Mouse (Mus musculus): ENCODE measurements around the gene Spef1. TPM values are rescaled to one million over a fixed set of nuclear protein-coding genes. Genes with fewer than 3 reads are reported as not detected.
A peak's percentile ranks its signal among the peaks of the same experiment; 100 is the strongest.

Gene Spef1
- polyA plus RNA-seq, 1 experiment from 2014 or later = 10.9 TPM

DNA sequence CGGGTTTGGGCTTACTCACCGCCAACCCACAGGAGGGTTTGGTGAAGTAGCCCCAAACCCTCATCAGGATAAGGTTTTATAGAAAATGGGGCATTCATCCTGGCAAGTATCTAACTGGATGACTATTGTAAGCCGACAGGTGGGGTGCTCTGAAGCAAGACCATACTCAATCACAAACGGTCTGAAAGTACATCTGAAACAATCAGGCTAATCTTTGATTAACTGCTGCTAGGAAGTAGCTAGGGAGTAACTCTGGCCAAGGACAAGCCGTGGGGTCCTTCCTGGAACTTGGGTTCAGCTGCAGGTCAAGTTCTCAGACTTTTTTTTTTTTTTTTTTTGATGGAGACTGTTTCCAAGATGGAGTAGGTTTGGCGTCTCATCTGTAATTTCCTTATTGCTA is 19.1 kb downstream of the Spef1 start:
- Histone ChIP-seq H3K4me2 (no peak overlapping the region), H3K27ac (replicated peaks) (no peak overlapping the region), H3K4me1 (replicated peaks) (0 out of 2 replicates have a peak, but pooled peaks cover 6% of the 10 kb centered on the region), H3K9ac (no peak overlapping the region), H3K36me3 (0 out of 2 replicates have a peak, but pooled peaks cover 2% of the 10 kb centered on the region), H3K4me3 (no peak overlapping the region), H3K27me3 (peaks cover 16% of the 10 kb centered on the region), H3K9me3 (no peaks in the 10 kb centered on the region)
- 85% methylated on average over 6 of the region's 6 CpGs for WGBS
- no peak for ATAC-seq (ENCODE audit: low FRiP score, low read depth)

DNA sequence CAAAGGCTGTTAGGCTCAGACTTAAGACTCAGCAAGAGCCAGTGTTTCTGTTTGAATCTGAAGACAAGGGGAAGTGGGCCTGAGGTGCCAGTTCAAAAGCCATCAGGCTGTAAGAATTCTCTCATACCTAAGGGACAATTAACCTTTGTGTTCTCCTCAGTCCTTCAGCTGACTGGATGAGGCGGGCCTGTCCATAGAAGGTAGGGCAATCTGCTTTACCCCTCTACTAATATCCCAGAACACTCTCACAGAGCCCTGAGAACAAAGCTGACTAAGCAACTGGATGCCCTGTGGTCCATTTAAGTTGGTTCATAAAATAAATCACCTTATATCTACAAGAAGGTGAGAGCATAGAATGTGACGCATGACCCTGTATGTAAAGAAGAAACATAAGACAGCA is 20.9 kb downstream of the Spef1 start:
- WGBS = 95% methylated on average over 2 of the region's 2 CpGs
- 0 out of 2 replicates have a peak, but pooled peaks cover 2% of the 10 kb centered on the region for H3K36me3 ChIP-seq
- H3K9me3 ChIP-seq = no peaks in the 10 kb centered on the region
- no peak overlapping the region for H3K9ac ChIP-seq
- H3K4me2 ChIP-seq = no peak overlapping the region
- H3K4me1 ChIP-seq (replicated peaks) = peaks cover 2% of the 10 kb centered on the region; the same call in 1 of the 2 replicates
- no peak overlapping the region for H3K4me3 ChIP-seq
- no peaks in the 10 kb centered on the region for H3K27me3 ChIP-seq
- H3K27ac ChIP-seq (replicated peaks) = no peak overlapping the region
- no peak for ATAC-seq (ENCODE audit: low FRiP score, low read depth)

DNA sequence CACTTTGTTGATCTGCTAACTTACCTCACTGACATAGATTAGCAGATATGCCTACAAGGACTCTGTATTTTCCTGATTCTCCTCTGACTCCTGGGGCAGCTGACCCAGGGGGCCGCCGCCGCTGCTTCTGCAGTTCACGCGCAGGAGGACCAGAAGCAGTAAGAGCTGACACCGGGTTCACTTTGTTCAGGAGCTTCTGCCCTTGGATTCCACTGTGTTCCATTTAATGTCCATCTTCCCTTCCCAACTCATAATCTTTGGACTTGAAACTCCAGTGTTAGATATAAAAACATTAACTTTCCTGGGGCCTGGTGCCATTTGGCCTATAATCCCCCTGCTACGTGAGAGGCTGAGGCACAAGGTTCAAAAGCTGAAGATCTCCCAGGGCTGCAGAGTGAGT is 23.2 kb downstream of the Spef1 start:
- 73% methylated on average over 7 of the region's 7 CpGs for WGBS
- H3K4me1 ChIP-seq (replicated peaks) = peaks cover 12% of the 10 kb centered on the region

DNA sequence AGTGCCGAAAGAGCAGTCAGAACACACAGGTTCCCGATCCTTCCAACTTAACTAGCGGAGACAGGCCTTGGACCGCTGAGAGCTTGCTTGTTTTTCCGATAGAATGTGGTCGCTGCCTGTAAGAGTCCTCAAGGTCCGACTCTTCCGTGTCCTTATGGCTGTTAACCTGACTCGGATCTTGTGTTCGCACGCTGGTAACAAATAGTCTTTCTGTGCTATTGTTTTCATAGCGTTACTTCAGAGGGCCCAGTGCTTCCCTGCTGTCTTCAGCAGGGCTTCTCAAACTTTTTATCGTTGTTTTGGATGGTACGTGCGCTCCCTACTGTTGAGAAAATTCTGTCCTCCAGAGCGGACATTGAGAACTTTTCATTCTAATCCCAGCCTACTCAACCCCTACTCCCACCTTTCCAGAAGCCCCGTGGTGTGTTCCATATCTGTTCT is 26.4 kb downstream of the Spef1 start:
- no peak for ATAC-seq (ENCODE audit: low FRiP score, low read depth)
- 2% methylated on average over 17 of the region's 17 CpGs for WGBS

More for the DNA sequence above, 23.2 kb downstream of the Spef1 start:
- ATAC-seq (ENCODE audit: low FRiP score, low read depth) = no peak
- Histone ChIP-seq H3K9ac (no peak overlapping the region), H3K27me3 (no peaks in the 10 kb centered on the region), H3K27ac (replicated peaks) (no peak overlapping the region), H3K4me2 (no peak overlapping the region), H3K36me3 (no peaks in the 10 kb centered on the region), H3K9me3 (no peaks in the 10 kb centered on the region), H3K4me3 (no peak overlapping the region)

DNA sequence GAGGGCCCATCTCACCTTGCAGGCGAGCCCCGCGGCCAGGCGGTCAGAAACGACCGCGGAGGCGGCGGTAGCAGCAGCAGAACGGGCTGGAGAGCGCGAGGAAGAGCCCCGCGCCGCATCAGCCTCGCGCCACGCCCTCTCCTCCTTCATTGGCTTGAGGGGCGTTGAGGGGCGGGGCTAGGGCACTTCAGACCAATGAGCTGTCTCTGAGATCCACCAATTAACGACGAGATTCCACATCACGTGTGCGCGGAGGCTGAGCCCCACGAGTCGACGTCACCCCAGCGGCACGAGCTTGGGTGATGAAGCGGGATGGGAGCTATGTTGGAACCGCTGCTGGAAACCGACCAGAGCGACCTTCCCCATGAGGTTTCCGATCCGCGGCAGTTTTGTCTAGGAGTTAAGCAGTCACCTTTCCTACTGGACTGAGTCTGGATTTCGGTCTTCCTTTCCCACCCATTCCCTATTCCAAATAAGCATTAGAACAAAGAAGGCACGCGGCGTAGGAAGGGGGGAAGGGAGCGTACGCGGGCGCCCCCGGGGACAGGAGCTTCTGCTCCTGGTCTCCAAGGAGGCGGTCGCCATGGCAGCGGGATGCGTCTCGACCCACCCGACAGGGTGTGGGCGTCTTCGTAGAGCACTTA is 27.0 kb downstream of the Spef1 start, which contains the start of gene 1700037H04Rik:
1700037H04Rik (minus strand) TSS at position 144 of the 644 bp plus-strand sequence.
- H3K4me2 ChIP-seq = peak within 1 kb of the TSS; percentile 76
- peak within 1 kb of the TSS; percentile 69 for H3K4me3 ChIP-seq
- peak within 1 kb of the TSS; percentile 93 for H3K27ac ChIP-seq (replicated peaks)
- no peaks in the 10 kb centered on the region for H3K9me3 ChIP-seq
- no peaks in the 10 kb centered on the region for H3K27me3 ChIP-seq
- WGBS = under 1% methylated on average over 54 of the region's 54 CpGs
- no peaks in the 10 kb centered on the region for H3K36me3 ChIP-seq
- peak within 1 kb of the TSS; percentile 74 for H3K9ac ChIP-seq
- ATAC-seq (ENCODE audit: low FRiP score, low read depth) = peak; percentile 97
- H3K4me1 ChIP-seq (replicated peaks) = peaks cover 30% of the 10 kb centered on the region

More for the DNA sequence above, 26.4 kb downstream of the Spef1 start:
- Histone ChIP-seq H3K4me2 (peak overlapping the region; percentile 76), H3K9me3 (no peaks in the 10 kb centered on the region), H3K27ac (replicated peaks) (peak overlapping the region; percentile 93), H3K4me3 (peak overlapping the region; percentile 69), H3K4me1 (replicated peaks) (peaks cover 30% of the 10 kb centered on the region), H3K9ac (peak overlapping the region; percentile 56), H3K27me3 (no peaks in the 10 kb centered on the region), H3K36me3 (no peaks in the 10 kb centered on the region)

DNA sequence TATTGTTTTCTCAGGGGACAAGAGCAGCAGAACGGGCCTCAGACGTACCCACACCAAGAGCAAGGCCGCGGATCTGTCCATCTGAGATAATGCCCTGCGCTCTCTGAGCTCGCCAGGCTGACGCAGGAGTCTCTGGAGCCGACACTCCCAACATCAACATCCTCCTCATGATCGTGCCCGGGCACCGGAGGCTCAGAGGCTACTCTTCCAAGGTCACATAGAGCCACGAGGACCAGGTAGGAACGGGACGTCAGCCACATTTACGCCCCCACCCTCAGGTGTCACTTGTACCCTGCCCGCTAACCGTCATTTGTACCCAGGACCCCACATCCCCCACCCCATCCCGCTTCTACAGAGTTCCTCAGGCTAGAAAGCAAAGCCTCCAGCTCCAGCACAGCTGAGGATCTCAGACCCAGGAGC is 27.6 kb downstream of the Spef1 start:
- no peaks in the 10 kb centered on the region for H3K36me3 ChIP-seq
- WGBS = 0% methylated on average over 18 of the region's 18 CpGs

DNA sequence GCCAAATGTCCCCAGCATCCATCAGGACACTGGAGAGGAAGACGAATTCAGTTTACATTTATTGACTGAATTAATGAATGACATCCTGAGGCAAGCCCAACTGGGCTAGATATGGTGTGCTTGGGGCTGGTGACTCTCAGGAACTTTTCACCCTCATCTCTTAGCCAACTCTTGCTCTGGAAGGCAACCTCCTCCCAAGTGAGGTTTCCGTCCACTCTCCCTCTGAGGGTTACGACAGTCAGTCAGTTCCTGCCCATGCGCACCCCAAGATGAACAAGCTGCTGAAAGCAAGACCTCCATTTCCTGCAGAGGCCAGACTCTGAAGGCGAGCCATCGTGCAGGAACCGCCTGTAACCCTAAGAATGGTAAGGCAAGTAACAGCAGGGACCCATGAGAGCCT is 30.1 kb downstream of the Spef1 start:
- Histone ChIP-seq H3K9me3 (no peaks in the 10 kb centered on the region), H3K27me3 (no peaks in the 10 kb centered on the region), H3K36me3 (no peaks in the 10 kb centered on the region), H3K4me2 (no peak overlapping the region), H3K27ac (replicated peaks) (no peak overlapping the region), H3K9ac (no peak overlapping the region), H3K4me1 (replicated peaks) (peaks cover 30% of the 10 kb centered on the region), H3K4me3 (no peak overlapping the region)
- WGBS = 93% methylated on average over 7 of the region's 7 CpGs
- no peak for ATAC-seq (ENCODE audit: low FRiP score, low read depth)

More for the DNA sequence above, 27.6 kb downstream of the Spef1 start:
- Histone ChIP-seq H3K27ac (replicated peaks) (peak overlapping the region; percentile 93), H3K9me3 (no peaks in the 10 kb centered on the region), H3K4me1 (replicated peaks) (peaks cover 30% of the 10 kb centered on the region), H3K27me3 (no peaks in the 10 kb centered on the region), H3K9ac (peak overlapping the region; percentile 74), H3K4me3 (peak overlapping the region; percentile 69), H3K4me2 (peak overlapping the region; percentile 76)
- ATAC-seq (ENCODE audit: low FRiP score, low read depth) = peak; percentile 80

DNA sequence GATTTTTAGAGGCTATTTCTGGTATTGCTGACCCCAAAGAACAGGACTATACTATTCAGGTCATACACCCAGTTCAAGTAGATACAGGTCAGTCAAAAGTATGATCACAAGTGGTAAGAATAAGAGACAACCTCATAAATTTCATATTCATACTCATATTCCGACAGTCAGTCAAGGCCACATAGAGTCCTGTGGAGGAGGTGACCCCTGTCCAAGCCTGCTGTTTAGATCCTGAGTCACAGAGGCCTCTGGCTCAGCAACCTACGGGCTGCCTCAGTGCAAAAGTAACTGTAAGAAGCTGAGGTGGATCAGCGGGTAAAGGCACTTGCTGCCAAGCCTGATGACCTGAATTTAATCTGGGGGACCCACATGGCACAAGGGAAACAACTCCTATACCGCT is 33.0 kb downstream of the Spef1 start:
- Histone ChIP-seq H3K27me3 (no peaks in the 10 kb centered on the region), H3K4me3 (no peak overlapping the region), H3K27ac (replicated peaks) (no peak overlapping the region), H3K36me3 (peaks cover 16% of the 10 kb centered on the region), H3K9ac (no peak overlapping the region), H3K9me3 (no peaks in the 10 kb centered on the region), H3K4me1 (replicated peaks) (peaks cover 19% of the 10 kb centered on the region), H3K4me2 (no peak overlapping the region)
- no peak for ATAC-seq (ENCODE audit: low FRiP score, low read depth)
- 94% methylated on average over 4 of the region's 4 CpGs for WGBS

DNA sequence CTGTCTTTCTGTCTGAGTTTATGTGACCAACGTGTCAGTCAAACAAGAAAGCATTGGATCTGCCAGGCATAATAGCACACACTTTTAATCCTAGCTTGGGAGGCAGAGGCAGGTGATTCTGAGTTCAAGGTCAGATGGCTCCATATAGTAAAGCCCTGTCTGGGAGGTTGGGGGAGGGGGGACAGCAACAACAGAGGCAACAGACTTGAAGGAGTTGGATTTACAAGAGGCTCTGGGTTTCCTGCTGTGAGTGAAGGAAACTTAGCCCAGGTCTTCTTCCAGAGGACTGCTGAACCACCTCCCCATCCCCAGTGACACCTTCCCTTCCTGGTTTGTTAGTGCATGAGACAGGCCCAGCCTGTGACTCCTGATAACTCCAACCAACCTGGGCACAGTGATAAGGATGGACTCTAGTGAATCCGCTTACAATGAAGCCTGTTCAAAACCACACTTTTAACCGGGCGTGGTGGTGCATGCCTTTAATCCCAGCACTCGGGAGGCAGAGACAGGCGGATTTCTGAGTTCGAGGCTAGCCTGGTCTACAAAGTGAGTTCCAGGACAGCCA is 34.8 kb downstream of the Spef1 start:
- no peak overlapping the region for H3K4me2 ChIP-seq
- H3K9ac ChIP-seq = no peak overlapping the region
- peaks cover 32% of the 10 kb centered on the region for H3K36me3 ChIP-seq
- peaks cover under 1% of the 10 kb centered on the region for H3K4me1 ChIP-seq (replicated peaks)
- no peak overlapping the region for H3K4me3 ChIP-seq
- H3K27ac ChIP-seq (replicated peaks) = no peak overlapping the region
- no peak for ATAC-seq (ENCODE audit: low FRiP score, low read depth)
- H3K27me3 ChIP-seq = no peaks in the 10 kb centered on the region
- no peaks in the 10 kb centered on the region for H3K9me3 ChIP-seq
- 96% methylated on average over 7 of the region's 7 CpGs for WGBS

DNA sequence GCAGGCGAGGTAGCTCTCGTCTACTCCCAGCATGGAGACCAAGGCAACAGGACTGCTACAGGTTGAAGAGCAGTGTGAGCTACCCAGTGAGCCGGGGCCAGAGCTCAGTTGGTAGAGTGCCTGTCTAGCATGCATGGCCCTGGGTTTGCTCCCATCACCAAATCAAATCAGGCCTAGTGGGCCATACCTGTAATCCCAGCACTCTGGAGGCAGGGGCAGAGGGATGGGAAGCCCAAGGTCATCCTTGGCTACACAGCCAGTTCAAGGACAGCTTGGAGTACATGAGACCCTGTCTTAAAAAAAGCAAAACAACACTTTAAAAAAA is 37.9 kb downstream of the Spef1 start:
- Histone ChIP-seq H3K36me3 (peaks cover 58% of the 10 kb centered on the region), H3K9me3 (no peaks in the 10 kb centered on the region), H3K27ac (replicated peaks) (no peak overlapping the region), H3K9ac (no peak overlapping the region), H3K4me1 (replicated peaks) (no peaks in the 10 kb centered on the region), H3K27me3 (no peaks in the 10 kb centered on the region), H3K4me3 (no peak overlapping the region), H3K4me2 (no peak overlapping the region)
- no peak for ATAC-seq (ENCODE audit: low FRiP score, low read depth)
- WGBS = 96% methylated on average over 3 of the region's 3 CpGs

DNA sequence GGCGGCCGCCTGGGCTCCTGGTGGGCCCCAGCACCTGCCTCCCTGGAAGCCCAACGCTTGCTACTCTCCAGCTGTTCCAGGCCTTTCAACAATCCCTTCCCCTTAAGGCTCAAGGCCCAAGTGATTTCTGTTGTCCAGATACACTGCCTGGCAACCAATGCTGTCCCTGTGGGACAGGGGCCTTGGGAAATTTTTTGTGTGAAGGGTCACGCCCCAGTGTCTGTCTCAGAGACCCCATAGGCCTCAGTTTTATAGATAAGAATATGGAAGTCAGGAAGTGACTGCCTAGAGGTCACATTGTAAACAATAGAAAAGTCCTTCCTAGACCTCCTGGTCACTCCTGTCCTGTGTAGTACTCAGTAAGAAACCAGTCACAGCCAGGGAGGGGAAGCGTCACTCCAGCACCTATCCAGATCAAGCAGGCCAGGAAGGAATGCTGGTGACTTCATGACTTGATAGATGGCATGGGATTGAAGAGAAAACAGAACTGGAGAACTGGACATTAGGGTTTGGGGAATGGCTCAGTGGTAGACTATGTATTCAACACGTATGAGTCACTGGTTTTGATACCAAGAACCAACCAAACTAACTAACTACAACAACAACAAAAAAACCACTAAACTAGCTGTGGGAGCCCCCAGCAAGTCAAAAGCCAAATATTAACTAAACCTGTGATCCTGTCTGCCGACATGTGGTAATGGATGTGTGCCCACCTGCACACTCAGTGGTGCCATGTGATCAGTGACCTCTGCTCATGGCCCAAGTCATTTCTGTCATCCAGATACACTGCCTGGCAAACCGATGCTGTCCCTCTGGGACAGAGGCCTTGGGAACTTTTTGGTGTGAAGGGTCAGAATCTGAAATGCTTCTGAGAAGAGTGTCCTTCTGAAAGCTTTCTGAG is 38.5 kb downstream of the Spef1 start:
- Histone ChIP-seq H3K9ac (no peak overlapping the region), H3K27me3 (no peaks in the 10 kb centered on the region), H3K4me1 (replicated peaks) (no peaks in the 10 kb centered on the region), H3K36me3 (peaks cover 59% of the 10 kb centered on the region), H3K4me3 (no peak overlapping the region), H3K27ac (replicated peaks) (no peak overlapping the region), H3K4me2 (no peak overlapping the region), H3K9me3 (no peaks in the 10 kb centered on the region)
- WGBS = 92% methylated on average over 8 of the region's 8 CpGs
- ATAC-seq (ENCODE audit: low FRiP score, low read depth) = no peak

DNA sequence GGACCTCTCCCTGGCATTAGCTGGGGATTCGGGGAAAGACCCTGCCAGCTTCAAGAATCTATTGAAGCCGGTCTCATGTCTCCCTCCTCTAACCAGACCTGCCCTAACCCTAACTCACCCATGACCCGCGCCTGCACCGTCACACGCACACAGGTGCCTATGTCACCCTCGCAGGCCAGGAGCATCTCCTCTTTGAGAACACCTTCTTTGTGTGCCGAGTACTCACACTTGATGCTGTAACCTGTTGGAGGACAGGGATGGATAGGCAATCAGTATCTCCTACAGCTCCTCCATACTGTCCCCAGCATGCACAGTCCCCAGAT is 40.1 kb downstream of the Spef1 start:
- Histone ChIP-seq H3K4me1 (replicated peaks) (no peaks in the 10 kb centered on the region), H3K9ac (no peak overlapping the region), H3K9me3 (no peaks in the 10 kb centered on the region), H3K36me3 (peaks cover 63% of the 10 kb centered on the region), H3K27ac (replicated peaks) (no peak overlapping the region), H3K27me3 (no peaks in the 10 kb centered on the region), H3K4me2 (no peak overlapping the region), H3K4me3 (no peak overlapping the region)
- 92% methylated on average over 8 of the region's 8 CpGs for WGBS
- ATAC-seq (ENCODE audit: low FRiP score, low read depth) = no peak
